Mouse (Mus musculus): ENCODE data around the gene Zbtb20.

DNA sequence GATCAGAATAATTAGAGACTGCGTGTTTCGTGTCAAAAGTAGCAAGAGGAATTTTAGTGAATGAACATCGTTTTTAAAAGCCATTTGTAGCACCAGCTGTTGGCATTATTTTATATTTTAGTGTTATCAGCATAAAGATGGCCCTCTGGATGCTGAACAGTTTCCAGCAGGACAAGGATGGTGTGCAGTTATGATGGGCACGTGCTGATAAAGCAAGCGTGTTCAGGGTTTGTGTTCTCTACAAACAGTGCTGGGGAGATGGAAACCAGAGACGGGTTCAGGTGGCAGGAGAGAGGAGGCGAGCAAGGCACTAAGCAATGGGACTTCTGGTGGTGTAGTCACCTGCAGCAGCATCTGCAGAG is 534.9 kb downstream of the Zbtb20 start:
- TF ChIP-seq CTCF (IDR thresholded peaks at IDR 0.05; ENCODE audit: control insufficient read depth, insufficient read depth, low read length) (no peak), POLR2A (IDR thresholded peaks at IDR 0.05; ENCODE audit: borderline replicate concordance, control insufficient read depth, low read depth, low read length) (no peak)

All from bone marrow, adult 2 months (tissue).